Mouse (Mus musculus): ENCODE measurements around the gene Milr1. TPM values are rescaled to one million over a fixed set of nuclear protein-coding genes. Genes with fewer than 3 reads are reported as not detected.

The Milr1 gene
- 0.35 and 0.72 TPM in 2 replicates for polyA plus RNA-seq (2015; fragmentation: Nextera tagmentation; extraction: Ambion mirVana)

DNA sequence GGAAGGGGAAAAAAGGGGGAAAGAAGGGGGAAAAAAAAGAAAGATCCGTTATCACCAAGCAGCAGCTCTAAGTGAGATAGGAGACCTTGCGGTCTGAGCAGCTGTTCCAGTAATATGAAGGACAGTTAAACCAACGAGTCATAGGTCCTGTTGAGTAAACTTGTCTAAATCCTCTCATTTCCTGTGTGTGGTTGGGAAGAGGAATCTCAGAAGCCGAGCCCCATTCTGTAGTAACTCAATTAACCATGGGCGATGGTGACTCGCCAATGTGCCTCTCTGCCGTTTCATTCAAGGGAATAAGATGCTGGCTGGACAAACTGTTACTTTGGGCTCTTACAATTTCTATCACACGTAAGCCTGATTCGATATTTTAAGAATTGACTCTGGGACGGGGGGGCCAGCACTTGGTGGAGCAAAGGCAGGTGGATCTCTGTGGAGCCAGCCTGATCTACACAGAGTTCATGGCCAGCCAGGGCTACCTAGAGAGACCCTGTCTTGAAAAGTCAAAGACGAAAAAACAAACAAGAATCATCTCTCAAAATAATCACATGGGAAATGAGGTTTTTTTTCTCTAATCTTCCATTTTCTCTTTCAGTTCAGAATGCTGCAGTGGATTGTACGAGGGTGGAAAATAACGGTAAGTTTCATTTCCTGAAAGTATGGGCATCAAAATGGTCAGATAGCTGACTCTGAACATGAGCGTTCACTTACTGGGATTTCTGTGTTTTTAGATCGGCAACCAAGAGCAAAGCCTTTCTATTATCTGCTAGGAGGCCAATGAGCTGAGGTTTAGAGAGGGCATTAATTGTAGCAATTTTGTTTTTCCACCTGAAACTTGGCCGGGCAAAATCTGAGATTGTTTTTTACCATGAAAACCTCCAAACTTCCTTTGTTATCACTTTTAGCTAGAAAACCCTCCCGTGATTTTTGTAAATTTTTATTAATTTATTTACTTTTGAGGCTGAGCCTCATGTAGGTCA lies at the start of gene Milr1:
Gene Milr1, plus strand, starts transcription at position 188 of the 980 bp plus-strand sequence.
- no peak for ATAC-seq
- WGBS = 89% methylated on average over 17 of the region's 17 CpGs
- Histone ChIP-seq H3K27ac (ENCODE audit: low read length) (no peak within 1 kb of the TSS), H3K4me2 (ENCODE audit: low read length) (no peak within 1 kb of the TSS), H3K4me1 (replicated peaks; ENCODE audit: control insufficient read depth, insufficient read depth, low read length) (no peaks in the 10 kb centered on the region), H3K9ac (replicated peaks; ENCODE audit: low read depth, low read length) (no peak within 1 kb of the TSS), H3K27me3 (replicated peaks; ENCODE audit: control insufficient read depth, insufficient read depth, low read length) (no peaks in the 10 kb centered on the region), H3K36me3 (ENCODE audit: control insufficient read depth, insufficient read depth) (no peaks in the 10 kb centered on the region), H3K9me3 (ENCODE audit: control insufficient read depth, low read length) (no peaks in the 10 kb centered on the region), H3K4me3 (replicated peaks; ENCODE audit: low read length) (no peak within 1 kb of the TSS)

DNA sequence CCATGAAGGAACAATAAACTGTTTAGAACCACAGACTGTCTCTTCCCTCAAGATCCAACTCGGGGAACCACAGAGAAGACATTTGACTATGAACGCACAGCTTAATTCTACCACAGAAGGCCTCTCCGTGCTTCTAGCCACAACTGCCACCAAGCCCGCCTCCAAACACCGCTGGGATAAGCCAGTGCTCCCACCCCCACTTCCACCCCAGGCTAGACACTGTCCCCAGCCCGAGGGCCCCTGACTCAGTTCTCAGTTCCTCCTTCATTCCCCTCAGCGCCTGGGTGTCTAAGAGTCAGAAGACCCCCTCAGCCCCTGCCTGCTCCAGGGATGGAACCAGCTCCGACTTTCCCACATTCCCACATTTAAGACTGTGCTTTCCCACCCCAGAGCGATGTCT lies 49.4 kb upstream of the Milr1 start:
- Histone ChIP-seq H3K9me3 (ENCODE audit: control insufficient read depth, low read length) (no peaks in the 10 kb centered on the region), H3K27ac (ENCODE audit: low read length) (no peak overlapping the region), H3K4me2 (ENCODE audit: low read length) (no peak overlapping the region), H3K4me3 (replicated peaks; ENCODE audit: low read length) (no peak overlapping the region), H3K4me1 (replicated peaks; ENCODE audit: control insufficient read depth, insufficient read depth, low read length) (no peaks in the 10 kb centered on the region), H3K36me3 (ENCODE audit: control insufficient read depth, insufficient read depth) (no peaks in the 10 kb centered on the region), H3K27me3 (replicated peaks; ENCODE audit: control insufficient read depth, insufficient read depth, low read length) (no peaks in the 10 kb centered on the region), H3K9ac (replicated peaks; ENCODE audit: low read depth, low read length) (no peak overlapping the region)
- 70% methylated on average over 9 of the region's 9 CpGs for WGBS
- ATAC-seq = no peak

DNA sequence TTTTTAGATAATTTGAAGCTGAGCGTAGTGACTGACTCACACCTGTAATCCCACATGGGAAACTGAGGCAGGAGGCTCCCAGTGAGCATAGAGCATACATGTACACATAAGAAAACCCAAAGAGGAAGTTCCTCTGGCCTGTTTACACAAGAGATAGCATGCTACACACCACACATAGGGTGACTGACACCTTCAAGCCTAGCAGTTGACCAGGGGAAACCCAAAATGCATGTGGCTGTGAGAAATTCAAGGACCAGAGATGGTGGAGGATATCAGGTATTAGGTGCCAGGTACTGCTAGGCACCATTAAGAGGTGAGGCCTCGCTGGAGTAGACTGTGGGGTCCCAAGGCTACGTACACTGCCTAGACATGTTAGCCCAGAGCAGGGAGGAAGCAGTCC lies 48.4 kb upstream of the Milr1 start:
- H3K9me3 ChIP-seq (ENCODE audit: control insufficient read depth, low read length) = no peaks in the 10 kb centered on the region
- no peak overlapping the region for H3K4me3 ChIP-seq (replicated peaks; ENCODE audit: low read length)
- H3K36me3 ChIP-seq (ENCODE audit: control insufficient read depth, insufficient read depth) = no peaks in the 10 kb centered on the region
- H3K27me3 ChIP-seq (replicated peaks; ENCODE audit: control insufficient read depth, insufficient read depth, low read length) = no peaks in the 10 kb centered on the region
- WGBS = 81% methylated on average over 3 of the region's 3 CpGs
- ATAC-seq = no peak
- no peak overlapping the region for H3K27ac ChIP-seq (ENCODE audit: low read length)
- H3K4me2 ChIP-seq (ENCODE audit: low read length) = no peak overlapping the region
- no peak overlapping the region for H3K9ac ChIP-seq (replicated peaks; ENCODE audit: low read depth, low read length)
- H3K4me1 ChIP-seq (replicated peaks; ENCODE audit: control insufficient read depth, insufficient read depth, low read length) = no peaks in the 10 kb centered on the region

DNA sequence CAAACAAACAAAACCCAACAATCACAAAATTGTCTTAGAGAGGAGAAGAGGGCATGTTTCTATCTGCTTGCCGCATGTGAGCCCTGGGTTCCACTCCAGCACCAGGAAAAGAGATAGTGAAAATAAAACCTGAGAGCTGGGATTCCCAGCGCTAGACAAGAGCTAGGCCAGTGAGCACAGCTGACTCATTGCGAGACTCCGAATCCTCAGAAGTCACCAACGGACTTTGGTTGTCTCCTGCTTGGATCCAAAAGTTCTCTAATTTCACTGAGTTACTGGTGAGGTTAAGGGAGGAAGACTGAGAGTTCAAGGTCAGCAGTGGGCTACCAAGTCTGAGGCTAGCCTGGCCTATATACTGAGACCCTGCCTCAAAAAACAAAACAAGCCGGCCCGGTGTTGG lies 47.1 kb upstream of the Milr1 start:
- Histone ChIP-seq H3K36me3 (ENCODE audit: control insufficient read depth, insufficient read depth) (no peaks in the 10 kb centered on the region), H3K9me3 (ENCODE audit: control insufficient read depth, low read length) (no peaks in the 10 kb centered on the region), H3K27ac (ENCODE audit: low read length) (no peak overlapping the region), H3K4me3 (replicated peaks; ENCODE audit: low read length) (no peak overlapping the region), H3K4me2 (ENCODE audit: low read length) (no peak overlapping the region), H3K4me1 (replicated peaks; ENCODE audit: control insufficient read depth, insufficient read depth, low read length) (no peaks in the 10 kb centered on the region), H3K27me3 (replicated peaks; ENCODE audit: control insufficient read depth, insufficient read depth, low read length) (no peaks in the 10 kb centered on the region), H3K9ac (replicated peaks; ENCODE audit: low read depth, low read length) (no peak overlapping the region)
- WGBS = 92% methylated on average over 7 of the region's 7 CpGs
- no peak for ATAC-seq

DNA sequence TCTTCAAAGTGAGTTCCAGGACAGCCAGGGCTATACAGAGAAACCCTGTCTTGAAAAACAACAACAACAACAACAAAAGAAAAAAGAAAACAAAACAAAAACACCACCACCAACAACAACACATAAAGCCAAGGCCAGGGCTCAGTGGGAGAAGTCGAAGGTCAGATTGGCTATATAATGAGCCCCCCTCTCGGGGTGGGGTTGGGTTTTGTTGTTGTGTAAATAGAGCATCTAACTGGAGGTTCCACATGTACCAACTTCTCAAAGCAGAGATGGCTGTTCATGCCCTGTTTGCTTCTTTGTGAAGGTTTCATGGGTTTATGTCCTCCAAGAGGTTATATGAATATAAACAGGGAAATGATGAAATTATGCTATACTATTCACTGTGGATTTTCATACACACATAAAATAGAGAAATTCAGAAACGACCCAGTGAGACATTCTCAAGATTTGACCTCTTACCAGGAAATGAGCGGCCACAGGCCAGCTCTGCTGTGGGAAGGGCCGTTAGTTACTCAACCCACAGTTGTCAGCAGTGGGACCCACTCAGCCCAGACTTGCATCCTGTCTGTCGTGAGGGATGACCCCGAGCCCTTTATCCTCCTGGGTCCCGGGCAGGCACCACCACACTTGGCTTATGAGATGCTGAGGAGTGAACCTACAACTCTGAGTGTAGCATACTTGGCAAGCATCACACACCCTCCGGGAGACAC lies 46.5 kb upstream of the Milr1 start:
- ATAC-seq = no peak
- no peaks in the 10 kb centered on the region for H3K27me3 ChIP-seq (replicated peaks; ENCODE audit: control insufficient read depth, insufficient read depth, low read length)
- no peak overlapping the region for H3K4me3 ChIP-seq (replicated peaks; ENCODE audit: low read length)
- 82% methylated on average over 9 of the region's 9 CpGs for WGBS
- no peak overlapping the region for H3K27ac ChIP-seq (ENCODE audit: low read length)
- no peaks in the 10 kb centered on the region for H3K9me3 ChIP-seq (ENCODE audit: control insufficient read depth, low read length)
- no peak overlapping the region for H3K9ac ChIP-seq (replicated peaks; ENCODE audit: low read depth, low read length)
- H3K36me3 ChIP-seq (ENCODE audit: control insufficient read depth, insufficient read depth) = no peaks in the 10 kb centered on the region
- no peak overlapping the region for H3K4me2 ChIP-seq (ENCODE audit: low read length)
- H3K4me1 ChIP-seq (replicated peaks; ENCODE audit: control insufficient read depth, insufficient read depth, low read length) = no peaks in the 10 kb centered on the region

DNA sequence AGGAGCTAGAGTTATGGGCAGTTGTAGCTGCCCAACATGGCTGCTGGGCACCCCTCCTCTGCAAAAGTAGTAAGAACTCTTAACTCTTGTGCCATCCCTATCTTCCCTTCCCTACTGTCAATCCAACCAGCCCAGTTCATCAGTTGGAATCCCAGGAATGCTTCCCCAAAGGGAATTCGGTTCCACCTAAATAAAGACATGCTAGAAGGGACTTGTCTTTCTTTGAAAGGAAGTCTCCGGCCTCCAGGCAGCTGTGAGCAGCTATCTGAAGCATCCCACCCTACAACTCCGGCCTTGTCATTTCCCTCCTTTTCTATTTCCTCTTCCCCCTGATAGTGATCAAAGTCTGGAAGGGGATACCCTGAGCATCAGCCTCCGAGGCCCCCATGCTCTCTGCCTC lies 44.8 kb upstream of the Milr1 start:
- Histone ChIP-seq H3K27ac (ENCODE audit: low read length) (no peak overlapping the region), H3K9me3 (ENCODE audit: control insufficient read depth, low read length) (no peaks in the 10 kb centered on the region), H3K9ac (replicated peaks; ENCODE audit: low read depth, low read length) (no peak overlapping the region), H3K27me3 (replicated peaks; ENCODE audit: control insufficient read depth, insufficient read depth, low read length) (no peaks in the 10 kb centered on the region), H3K4me1 (replicated peaks; ENCODE audit: control insufficient read depth, insufficient read depth, low read length) (no peaks in the 10 kb centered on the region), H3K36me3 (ENCODE audit: control insufficient read depth, insufficient read depth) (no peaks in the 10 kb centered on the region), H3K4me3 (replicated peaks; ENCODE audit: low read length) (no peak overlapping the region), H3K4me2 (ENCODE audit: low read length) (no peak overlapping the region)
- WGBS = 69% methylated on average over 4 of the region's 4 CpGs
- ATAC-seq = no peak

DNA sequence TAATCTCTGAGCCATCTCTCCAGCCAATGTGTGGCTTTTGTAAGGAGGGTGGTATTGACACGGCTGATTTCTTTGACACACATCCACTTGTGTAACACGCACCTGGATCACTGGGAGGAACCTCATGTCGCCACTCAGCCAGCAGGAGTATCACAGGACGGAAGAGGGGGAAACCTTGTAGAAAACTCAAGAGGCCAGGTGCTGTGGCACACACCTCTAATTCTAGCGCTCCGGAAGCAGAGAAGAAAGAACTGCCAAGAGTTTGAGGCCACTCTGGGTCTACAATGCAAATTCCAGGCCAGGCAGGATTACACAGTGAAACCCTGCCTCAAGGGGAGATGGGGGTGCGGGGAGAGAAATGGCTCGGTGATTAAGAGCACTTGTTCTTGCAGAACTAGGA lies 43.9 kb upstream of the Milr1 start:
- no peaks in the 10 kb centered on the region for H3K27me3 ChIP-seq (replicated peaks; ENCODE audit: control insufficient read depth, insufficient read depth, low read length)
- no peak overlapping the region for H3K4me2 ChIP-seq (ENCODE audit: low read length)
- ATAC-seq = no peak
- no peaks in the 10 kb centered on the region for H3K36me3 ChIP-seq (ENCODE audit: control insufficient read depth, insufficient read depth)
- no peak overlapping the region for H3K9ac ChIP-seq (replicated peaks; ENCODE audit: low read depth, low read length)
- no peak overlapping the region for H3K4me3 ChIP-seq (replicated peaks; ENCODE audit: low read length)
- H3K4me1 ChIP-seq (replicated peaks; ENCODE audit: control insufficient read depth, insufficient read depth, low read length) = no peaks in the 10 kb centered on the region
- no peaks in the 10 kb centered on the region for H3K9me3 ChIP-seq (ENCODE audit: control insufficient read depth, low read length)
- H3K27ac ChIP-seq (ENCODE audit: low read length) = no peak overlapping the region
- 77% methylated on average over 8 of the region's 8 CpGs for WGBS

DNA sequence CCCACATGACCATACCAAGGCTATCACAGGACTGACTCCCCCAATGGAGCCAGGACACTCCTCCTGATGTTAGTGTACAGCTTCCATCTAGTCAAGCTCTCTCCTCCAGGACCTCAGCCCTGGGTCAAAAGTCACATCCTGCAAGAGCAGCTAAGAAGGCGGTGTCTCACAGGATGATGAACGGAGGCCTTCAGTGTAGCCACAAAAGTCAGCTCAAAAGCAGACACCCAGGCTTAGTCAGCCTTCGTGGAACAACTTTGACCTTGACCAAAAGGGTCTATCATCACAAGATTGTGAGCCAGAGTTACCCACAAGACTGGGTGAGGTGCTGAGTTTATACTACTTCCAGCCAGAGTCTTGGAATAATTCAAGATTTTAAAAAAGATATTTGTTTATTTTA lies 43.2 kb upstream of the Milr1 start:
- Histone ChIP-seq H3K36me3 (ENCODE audit: control insufficient read depth, insufficient read depth) (no peaks in the 10 kb centered on the region), H3K9ac (replicated peaks; ENCODE audit: low read depth, low read length) (no peak overlapping the region), H3K27me3 (replicated peaks; ENCODE audit: control insufficient read depth, insufficient read depth, low read length) (no peaks in the 10 kb centered on the region), H3K9me3 (ENCODE audit: control insufficient read depth, low read length) (no peaks in the 10 kb centered on the region), H3K4me2 (ENCODE audit: low read length) (no peak overlapping the region), H3K4me3 (replicated peaks; ENCODE audit: low read length) (no peak overlapping the region), H3K4me1 (replicated peaks; ENCODE audit: control insufficient read depth, insufficient read depth, low read length) (no peaks in the 10 kb centered on the region), H3K27ac (ENCODE audit: low read length) (no peak overlapping the region)
- 84% methylated on average over 3 of the region's 3 CpGs for WGBS
- ATAC-seq = no peak

DNA sequence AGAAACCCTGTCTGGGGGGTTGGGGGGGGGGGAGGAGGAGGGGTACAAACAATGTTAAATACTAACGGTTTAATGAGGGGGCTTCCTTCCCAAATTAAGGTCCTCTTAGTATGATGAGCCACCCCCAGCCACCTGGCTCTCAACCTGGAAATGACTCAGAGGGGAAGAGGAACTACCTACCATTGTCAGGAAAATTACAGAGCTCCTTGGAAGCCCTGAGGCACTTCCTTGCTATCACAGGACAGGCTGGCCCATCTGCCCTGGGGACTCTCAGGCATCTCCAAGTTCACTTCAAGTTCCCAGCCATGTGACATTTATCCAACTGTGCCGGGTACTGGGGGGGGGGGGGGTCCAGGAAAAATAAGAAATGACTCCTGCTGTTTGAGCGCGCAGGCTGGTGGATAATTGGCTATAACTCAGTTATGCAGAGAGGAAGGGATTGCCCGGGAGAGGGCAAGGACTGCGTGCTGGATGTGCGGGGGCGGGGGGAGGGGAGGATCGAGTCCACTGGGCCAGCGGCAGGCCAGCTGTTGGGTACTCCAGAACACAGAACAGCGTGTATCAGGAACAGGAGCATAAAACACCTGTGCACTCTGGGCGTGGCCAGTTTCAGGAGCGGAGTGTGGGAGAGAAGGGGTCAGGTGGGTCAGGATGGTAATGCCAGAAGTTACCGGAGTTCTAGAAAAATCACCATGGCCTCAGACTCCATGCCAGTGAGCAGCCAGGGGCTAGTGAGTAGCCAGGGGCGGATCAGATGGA lies 41.6 kb upstream of the Milr1 start:
- Histone ChIP-seq H3K27me3 (replicated peaks; ENCODE audit: control insufficient read depth, insufficient read depth, low read length) (no peaks in the 10 kb centered on the region), H3K9me3 (ENCODE audit: control insufficient read depth, low read length) (no peaks in the 10 kb centered on the region), H3K4me2 (ENCODE audit: low read length) (no peak overlapping the region), H3K27ac (ENCODE audit: low read length) (no peak overlapping the region), H3K9ac (replicated peaks; ENCODE audit: low read depth, low read length) (no peak overlapping the region), H3K4me3 (replicated peaks; ENCODE audit: low read length) (no peak overlapping the region), H3K4me1 (replicated peaks; ENCODE audit: control insufficient read depth, insufficient read depth, low read length) (no peaks in the 10 kb centered on the region), H3K36me3 (ENCODE audit: control insufficient read depth, insufficient read depth) (no peaks in the 10 kb centered on the region)
- ATAC-seq = no peak
- WGBS = 27% methylated on average over 15 of the region's 15 CpGs
